Mouse (Mus musculus): ENCODE results near the gene Ugt1a1.

The Ugt1a1 gene

DNA sequence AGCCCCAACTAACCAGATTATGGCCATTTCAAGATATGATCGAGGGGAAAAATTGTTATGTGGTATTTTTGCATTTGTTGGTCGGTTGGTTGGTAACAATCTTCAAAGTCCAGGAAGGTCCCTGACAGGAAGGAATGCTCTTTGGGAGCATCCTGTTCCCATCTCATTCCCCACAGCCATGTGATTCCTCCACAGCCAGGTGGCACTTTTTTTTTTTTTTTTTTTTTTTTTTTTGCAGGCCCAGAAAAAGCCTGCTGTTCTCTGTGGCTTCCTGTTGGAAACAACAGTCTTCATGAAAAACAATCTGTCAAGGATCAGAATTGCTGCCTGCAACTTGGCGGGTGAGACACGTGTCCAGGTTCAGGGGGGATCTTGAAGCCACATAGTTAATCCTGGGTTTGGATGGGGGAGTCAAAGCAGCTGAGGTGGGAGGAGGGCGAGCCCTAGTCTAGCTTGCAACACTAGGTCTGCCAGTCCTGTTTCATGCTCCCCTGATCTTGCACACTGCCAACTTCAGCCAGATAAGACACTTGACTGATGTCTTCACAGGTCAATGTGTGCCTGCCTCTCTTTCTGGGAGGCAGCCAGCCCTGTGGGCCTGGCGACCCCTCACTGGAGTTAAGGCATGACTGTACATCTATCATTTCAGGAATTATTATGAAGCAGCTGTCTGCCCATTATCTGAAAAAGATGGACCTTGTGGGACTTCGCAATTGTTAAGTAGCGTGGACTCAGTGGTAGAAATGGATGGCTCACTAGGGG, 47.3 kb downstream of the Ugt1a1 start:
- DNase-seq, result peak; percentile 42 to 55

DNA sequence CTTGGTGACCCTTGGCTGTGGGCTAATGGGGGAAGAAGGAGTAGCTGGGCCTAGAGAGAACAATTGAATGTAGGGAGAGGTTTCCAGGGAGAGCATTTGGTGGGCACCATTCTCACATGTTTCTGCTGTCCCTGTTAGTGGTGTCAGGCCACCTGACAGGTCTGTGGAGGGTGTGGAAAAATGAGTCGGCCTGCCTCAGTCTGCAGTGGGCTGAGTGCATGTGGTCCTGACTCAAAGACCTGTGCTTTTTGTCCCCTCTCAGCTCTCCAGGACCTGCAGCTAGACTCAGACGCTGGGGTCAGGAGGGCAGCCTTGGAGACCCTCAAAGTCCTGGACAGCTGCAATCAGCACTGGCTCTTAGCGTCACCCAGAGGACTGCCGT, 47.9 kb downstream of the Ugt1a1 start:
- DNase-seq, result peak in 1 of 2 experiments; percentile 29

DNA sequence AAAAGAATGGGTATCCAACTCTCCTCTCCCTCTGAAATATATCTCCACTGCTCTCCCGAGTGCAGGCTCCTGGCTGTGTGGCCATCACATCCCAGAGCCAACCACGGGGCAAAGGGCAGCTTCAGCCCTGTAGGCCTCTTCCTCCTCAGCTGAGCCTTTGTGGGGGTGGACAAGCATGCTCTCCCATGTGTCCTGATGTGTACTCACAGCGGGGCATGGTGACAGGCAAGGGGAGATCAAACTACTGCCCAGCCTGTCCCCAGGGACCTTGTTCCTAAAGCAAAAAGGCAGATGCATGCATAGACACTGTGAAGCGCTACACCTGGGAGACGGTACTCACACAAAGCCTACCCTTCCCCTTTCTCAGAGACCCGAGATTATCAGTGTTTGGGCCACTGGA, 48.4 kb downstream of the Ugt1a1 start:
- peak in 1 of 2 experiments; percentile 51 for DNase-seq

DNA sequence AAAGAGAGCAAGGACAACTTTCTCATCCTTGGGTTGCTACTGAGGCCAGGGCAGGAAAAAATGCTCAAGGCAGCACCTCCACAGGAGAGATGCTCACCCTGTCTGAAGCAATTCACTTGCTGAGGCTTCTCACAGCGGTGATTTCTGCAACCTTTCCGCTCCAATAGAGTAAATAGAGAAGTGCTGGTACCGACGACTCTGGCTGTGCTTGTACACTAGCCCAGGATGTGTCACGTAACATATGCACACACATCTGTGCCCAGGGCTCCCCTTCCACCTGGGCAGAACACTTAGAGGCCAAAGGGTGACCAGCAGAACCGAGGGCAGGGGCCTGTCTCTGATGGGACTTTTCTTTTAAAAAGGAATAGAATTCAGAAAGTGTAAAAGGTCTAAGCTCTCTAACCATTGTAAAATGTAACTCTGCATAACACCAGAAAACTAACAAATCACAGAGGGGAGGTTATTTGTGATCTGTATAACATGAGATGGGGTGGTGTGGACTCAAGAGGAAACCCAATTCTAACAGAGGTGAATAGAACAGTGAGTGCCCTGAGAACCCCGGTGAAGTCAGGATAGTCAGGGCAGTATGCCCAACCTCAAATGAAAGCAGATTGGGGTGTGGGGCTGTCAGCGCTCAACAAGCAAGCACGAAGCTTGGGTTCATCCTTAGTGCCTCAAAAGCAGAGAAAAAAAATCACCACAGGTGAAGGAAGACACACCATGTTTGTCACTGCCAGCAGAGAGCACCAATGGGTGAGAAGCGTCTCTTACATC, 49.0 kb downstream of the Ugt1a1 start:
- DNase-seq, result no peak

DNA sequence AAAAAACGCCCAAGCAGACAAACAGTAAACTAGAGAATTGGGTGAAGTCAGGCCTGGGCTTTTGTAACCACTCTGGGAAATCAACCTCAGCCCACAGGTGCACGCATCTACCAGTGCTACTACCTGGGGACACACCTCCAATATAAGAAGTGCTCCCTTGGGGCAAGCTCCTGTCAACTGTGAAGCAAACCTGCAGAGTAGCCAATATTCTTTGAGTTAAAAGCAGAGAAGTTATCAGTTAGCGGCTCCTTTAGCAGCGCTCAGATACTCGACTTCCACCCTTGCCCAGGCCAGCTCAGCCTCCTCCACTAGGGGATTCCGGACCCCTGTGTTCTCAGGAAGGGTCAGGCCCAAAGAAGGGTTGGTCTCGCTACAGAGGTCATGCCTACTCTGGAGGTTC, 49.9 kb downstream of the Ugt1a1 start:
- DNase-seq, result no peak

DNA sequence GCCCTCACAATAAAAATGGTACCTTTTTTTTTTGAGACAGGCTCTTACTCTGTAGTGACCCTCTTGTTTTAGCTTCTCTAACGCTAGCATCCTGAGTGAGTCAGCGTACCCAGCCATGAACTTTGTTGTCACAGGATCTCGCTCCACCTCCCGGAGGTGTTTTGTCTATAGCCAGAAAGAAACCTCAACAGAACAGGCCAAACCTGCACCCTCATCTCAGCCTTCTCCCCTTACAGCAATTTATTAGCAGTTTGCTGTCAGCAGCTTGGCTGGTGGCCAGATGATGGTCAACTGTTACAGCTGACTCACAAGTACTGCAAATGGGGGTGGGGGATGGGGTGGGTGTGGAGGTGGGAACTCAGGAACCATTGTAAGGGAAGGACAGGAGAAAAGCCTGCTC, 50.5 kb downstream of the Ugt1a1 start:
- peak in 1 of 2 experiments; percentile 57 for DNase-seq

DNA sequence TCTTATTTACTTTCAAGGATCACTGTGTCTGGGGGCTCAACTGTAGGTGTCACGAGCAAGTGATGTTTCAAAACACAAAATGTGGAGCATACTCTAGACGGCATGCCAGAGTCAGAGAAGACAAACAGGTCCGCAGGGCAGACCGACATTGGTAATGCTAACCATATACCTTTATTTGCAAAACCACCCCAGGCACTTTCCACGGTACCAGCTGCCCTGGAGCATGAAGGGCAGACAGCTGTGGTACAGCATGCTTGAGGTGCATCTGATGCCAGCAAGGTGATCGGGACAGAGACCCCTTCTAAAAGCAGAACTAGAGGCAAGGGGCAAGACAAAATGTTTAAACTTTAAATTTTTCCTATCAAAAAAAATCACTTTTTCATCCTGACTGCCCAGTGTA, 51.2 kb downstream of the Ugt1a1 start:
- DNase-seq, result no peak

DNA sequence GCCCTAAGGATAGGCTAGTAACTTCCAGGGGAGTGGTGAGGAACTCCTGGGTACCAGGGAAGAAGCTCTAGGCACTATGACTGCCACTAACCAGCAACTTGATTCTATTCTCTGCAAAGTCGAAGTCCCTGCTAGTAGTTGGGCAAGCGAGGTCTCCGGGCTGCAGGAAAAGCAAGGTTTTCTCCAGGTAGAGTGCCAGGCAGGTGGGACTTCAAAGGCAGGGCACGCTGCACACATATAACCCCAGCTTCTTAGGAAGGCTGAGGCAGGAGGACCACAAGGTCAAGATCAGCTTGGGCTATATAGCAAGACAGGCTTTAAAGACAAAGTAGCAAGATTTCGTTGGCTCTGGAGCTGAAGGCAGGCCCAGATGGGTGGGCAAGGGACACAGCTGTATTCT, 52.0 kb downstream of the Ugt1a1 start:
- no peak for DNase-seq

DNA sequence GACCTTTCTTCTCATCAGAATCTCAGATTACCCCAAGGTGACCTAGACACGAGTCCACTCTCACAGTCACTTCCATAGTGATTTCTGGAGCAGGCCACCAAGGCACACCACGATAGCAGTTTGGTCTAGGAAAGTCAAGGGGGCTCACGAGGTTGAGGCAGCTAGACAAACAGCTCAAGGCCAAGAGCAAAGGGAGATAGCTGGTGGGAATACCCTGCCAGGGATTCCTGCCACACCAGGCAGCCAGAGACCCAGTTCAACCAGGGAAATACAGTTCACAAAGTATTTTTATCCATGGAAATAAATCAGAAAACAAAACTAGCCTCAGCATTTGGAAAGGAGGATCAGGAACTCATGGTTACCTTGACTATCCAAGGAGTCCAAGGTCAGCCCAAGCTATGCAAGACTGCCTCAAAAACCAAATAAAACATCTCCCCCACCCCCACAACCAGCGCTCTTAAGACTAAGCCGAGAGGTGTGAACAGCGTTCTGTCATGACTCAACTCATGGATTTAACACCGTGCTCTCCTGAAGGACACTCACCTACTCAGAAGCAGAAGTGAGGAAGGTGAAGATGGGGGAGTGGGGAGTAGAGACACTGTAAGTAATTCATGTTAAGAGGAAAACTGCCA, 52.6 kb downstream of the Ugt1a1 start:
- DNase-seq, result no peak

DNA sequence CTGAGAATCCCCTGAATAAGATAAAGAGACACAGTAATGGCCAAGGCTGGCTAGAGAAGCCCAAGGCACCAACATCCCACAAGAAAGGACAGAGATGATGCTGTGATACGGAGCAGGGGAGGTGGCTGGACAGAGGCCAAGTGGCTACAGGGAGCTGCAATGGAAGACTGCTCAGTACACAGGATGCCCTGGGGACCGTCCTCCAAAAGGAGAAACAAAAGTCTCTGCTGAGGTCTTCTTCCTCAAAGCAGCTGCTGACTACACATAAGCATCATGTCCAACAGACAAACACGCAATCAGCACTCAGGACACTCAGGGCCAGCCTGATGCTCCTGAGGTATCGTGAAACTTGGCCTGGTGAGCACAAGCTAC, 53.1 kb downstream of the Ugt1a1 start:
- peak in 1 of 2 experiments; percentile 50 for DNase-seq

DNA sequence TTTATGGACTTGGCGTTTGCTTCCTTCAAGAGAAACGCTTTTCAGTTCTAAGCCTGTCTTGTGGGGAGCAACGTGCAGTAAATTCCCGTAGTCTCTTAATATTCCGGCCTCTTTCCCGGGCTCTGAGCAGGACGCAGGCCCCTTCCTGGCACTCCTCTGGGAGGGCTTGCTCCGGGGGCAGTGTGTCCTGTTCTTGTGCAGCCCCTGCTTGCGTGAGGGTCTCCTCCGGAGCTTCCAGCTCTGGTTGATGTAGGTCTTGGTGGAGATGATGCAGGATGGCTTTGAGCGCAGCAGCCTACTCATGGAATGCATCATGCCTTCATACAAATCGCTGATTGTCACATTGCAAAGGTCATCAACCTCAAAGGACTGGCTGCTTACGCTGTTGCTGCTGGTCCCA, 54.4 kb downstream of the Ugt1a1 start:
- no peak for DNase-seq

DNA sequence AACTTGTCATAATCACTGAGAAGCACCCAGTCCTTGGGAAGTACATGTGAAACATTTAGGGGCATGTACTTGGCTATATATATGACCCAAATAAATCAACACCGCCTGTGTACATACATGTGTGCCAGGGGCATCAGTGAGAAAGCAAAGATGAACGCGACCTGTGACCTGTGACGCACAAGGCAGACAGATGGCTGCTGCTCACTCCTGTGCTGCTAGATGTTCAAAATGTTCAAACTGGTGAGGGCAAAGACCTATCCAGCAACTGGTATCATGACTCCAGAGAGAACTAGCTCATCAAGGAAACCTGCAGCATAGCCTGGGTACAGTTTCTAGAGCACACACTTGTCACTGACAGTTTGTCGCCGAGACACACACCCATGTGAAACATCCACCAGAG, 55.7 kb downstream of the Ugt1a1 start:
- no peak for DNase-seq

DNA sequence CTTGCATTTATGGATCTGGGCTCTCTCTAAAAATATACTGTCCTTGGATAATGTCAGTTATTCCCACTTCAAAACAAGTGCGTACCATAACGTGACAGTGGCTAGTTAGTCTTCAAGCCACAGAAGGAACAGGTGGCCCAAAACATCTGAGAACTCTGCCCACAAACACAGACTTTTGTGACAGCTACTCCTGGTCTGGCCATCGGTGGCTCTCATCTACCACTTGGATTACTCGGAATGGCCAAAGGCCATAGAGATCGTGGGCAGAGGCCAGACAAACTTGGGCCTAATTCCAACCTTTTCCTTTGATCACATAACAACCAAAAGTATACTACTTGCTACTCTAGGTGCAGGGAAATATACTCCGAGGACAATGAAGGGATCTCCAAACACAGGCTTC, 56.3 kb downstream of the Ugt1a1 start:
- no peak for DNase-seq

Measured in cerebellum, postnatal 25 days (tissue).